Mouse (Mus musculus) lung, embryonic 16.5 days (tissue): Measurements from ENCODE around the gene Pacsin2. TPM values are rescaled to one million over a fixed set of nuclear protein-coding genes. Genes with fewer than 3 reads are reported as not detected.

Source experiments
- ATAC-seq: fragments of 200-750 bp; cut with Nextera tagmentation; 2 replicates; pipeline ENCODE4 v1.8.0; 2017; ENCODE audit warnings: low read depth, mild to moderate bottlenecking, moderate library complexity
- H3K27ac ChIP-seq: fragments of 300-500 bp; sonication (generic); 2 replicates; pipeline ENCODE4 v1.5.1; 2014; ENCODE audit warnings: mild to moderate bottlenecking, control low read depth, low read length
- H3K27me3 ChIP-seq: fragments of 300-500 bp; sonication (generic); 2 replicates; pipeline ENCODE4 v1.6.1; 2014; ENCODE audit warnings: low read depth, low read length, mixed read lengths; ENCODE audit not compliant: control insufficient read depth, insufficient read depth
- H3K36me3 ChIP-seq: fragments of 300-500 bp; sonication (generic); 2 replicates; pipeline ENCODE4 v1.6.1; 2014; ENCODE audit warnings: low read length; ENCODE audit not compliant: control insufficient read depth, insufficient read depth
- H3K4me1 ChIP-seq: fragments of 300-500 bp; sonication (generic); replicated peaks from 2 replicates; pipeline ENCODE4 v1.6.1; 2014; ENCODE audit warnings: low read length, mixed read lengths; ENCODE audit not compliant: control insufficient read depth, insufficient read depth
- H3K4me2 ChIP-seq: fragments of 300-500 bp; sonication (generic); 2 replicates; pipeline ENCODE4 v1.6.1; 2014; ENCODE audit warnings: low read depth, low read length, control low read depth
- H3K4me3 ChIP-seq: fragments of 300-500 bp; sonication (generic); 2 replicates; pipeline ENCODE4 v1.5.1; 2014; ENCODE audit warnings: mild to moderate bottlenecking, low read length, control low read depth
- H3K9ac ChIP-seq: fragments of 300-500 bp; sonication (generic); 2 replicates; pipeline ENCODE4 v1.6.1; 2014; ENCODE audit warnings: low read length, control low read depth
- H3K9me3 ChIP-seq: fragments of 300-500 bp; sonication (generic); 2 replicates; pipeline ENCODE4 v1.6.1; 2016; ENCODE audit warnings: low read length; ENCODE audit not compliant: control insufficient read depth
- WGBS: fragments of 180-500 bp; shearing (Covaris S2); extraction: QIAGEN DNeasy Blood & Tissue Kit; methylation state at CpG from one replicate; pipeline ENCODE4 v1.1.7; 2014; 5-methylcytosine and 5-hydroxymethylcytosine counted together
- polyA plus RNA-seq: library from polyadenylated mRNA; unstranded; fragments of >200 nt; fragmentation: Nextera tagmentation; extraction: Ambion mirVana; gene quantifications from 2 replicates; pipeline ENCODE4 v1.2.1, GENCODE M21; 2015

Pacsin2 gene
- polyA plus RNA-seq, 1 experiment from 2014 or later = 71.4 TPM

- Histone ChIP-seq H3K4me1 (peaks cover 34% of the 10 kb centered on the region), H3K9me3 (no peaks in the 10 kb centered on the region)
Observed at GRCm38 (mm10) chr15:83422299-83422981, 42.0 kb downstream of the Pacsin2 start.

GRCm38 (mm10) chr15:83419562-83419961 lies 44.8 kb downstream of the Pacsin2 start:
- Histone ChIP-seq H3K27ac (no peak overlapping the region), H3K36me3 (no peaks in the 10 kb centered on the region), H3K4me2 (no peak overlapping the region), H3K4me1 (peaks cover 13% of the 10 kb centered on the region; the same call in 1 of the 2 replicates), H3K4me3 (no peak overlapping the region), H3K9me3 (no peaks in the 10 kb centered on the region), H3K27me3 (no peaks in the 10 kb centered on the region), H3K9ac (no peak overlapping the region)
- ATAC-seq = no peak
- WGBS = 56% methylated on average over 2 of the region's 2 CpGs

More at GRCm38 (mm10) chr15:83422299-83422981, 42.0 kb downstream of the Pacsin2 start:
- WGBS = 75% methylated on average over 15 of the region's 15 CpGs
- H3K4me2 ChIP-seq = no peak overlapping the region
- no peak overlapping the region for H3K4me3 ChIP-seq
- H3K27ac ChIP-seq = no peak overlapping the region
- H3K36me3 ChIP-seq = no peaks in the 10 kb centered on the region
- no peak overlapping the region for H3K9ac ChIP-seq
- no peaks in the 10 kb centered on the region for H3K27me3 ChIP-seq
- ATAC-seq = no peak

GRCm38 (mm10) chr15:83418685-83419084 lies 45.7 kb downstream of the Pacsin2 start:
- no peaks in the 10 kb centered on the region for H3K27me3 ChIP-seq
- no peak overlapping the region for H3K4me2 ChIP-seq
- H3K4me3 ChIP-seq = no peak overlapping the region
- ATAC-seq = no peak
- H3K4me1 ChIP-seq = peaks cover 13% of the 10 kb centered on the region; the same call in 1 of the 2 replicates
- no peak overlapping the region for H3K9ac ChIP-seq
- H3K9me3 ChIP-seq = no peaks in the 10 kb centered on the region
- H3K36me3 ChIP-seq = no peaks in the 10 kb centered on the region
- H3K27ac ChIP-seq = no peak overlapping the region

GRCm38 (mm10) chr15:83417916-83418315 lies 46.5 kb downstream of the Pacsin2 start:
- 78% methylated on average over 6 of the region's 6 CpGs for WGBS
- Histone ChIP-seq H3K9me3 (no peaks in the 10 kb centered on the region), H3K4me1 (peaks cover 13% of the 10 kb centered on the region; the same call in 1 of the 2 replicates), H3K4me2 (no peak overlapping the region), H3K9ac (no peak overlapping the region), H3K27me3 (no peaks in the 10 kb centered on the region), H3K4me3 (no peak overlapping the region), H3K27ac (no peak overlapping the region), H3K36me3 (no peaks in the 10 kb centered on the region)
- ATAC-seq = no peak

GRCm38 (mm10) chr15:83417407-83417806 lies 47.0 kb downstream of the Pacsin2 start:
- H3K27ac ChIP-seq = no peak overlapping the region
- WGBS = 51% methylated on average over 7 of the region's 7 CpGs
- H3K4me2 ChIP-seq = no peak overlapping the region
- no peaks in the 10 kb centered on the region for H3K9me3 ChIP-seq
- H3K36me3 ChIP-seq = no peaks in the 10 kb centered on the region
- H3K4me1 ChIP-seq = peaks cover 13% of the 10 kb centered on the region
- no peak overlapping the region for H3K4me3 ChIP-seq
- H3K9ac ChIP-seq = no peak overlapping the region
- no peaks in the 10 kb centered on the region for H3K27me3 ChIP-seq
- ATAC-seq = no peak

GRCm38 (mm10) chr15:83415391-83415790 lies 49.0 kb downstream of the Pacsin2 start:
- H3K36me3 ChIP-seq = no peaks in the 10 kb centered on the region
- H3K27ac ChIP-seq = no peak overlapping the region
- no peak for ATAC-seq
- H3K9ac ChIP-seq = no peak overlapping the region
- H3K4me1 ChIP-seq = peaks cover 17% of the 10 kb centered on the region
- no peaks in the 10 kb centered on the region for H3K9me3 ChIP-seq
- no peak overlapping the region for H3K4me2 ChIP-seq
- whole genome bisulfite sequencing = 69% methylated on average over 6 of the region's 6 CpGs
- H3K27me3 ChIP-seq = no peaks in the 10 kb centered on the region
- no peak overlapping the region for H3K4me3 ChIP-seq

- ATAC-seq = peak; percentile 47; the same call in 1 of the 2 replicates
- no peak overlapping the region for H3K9ac ChIP-seq
- H3K4me1 ChIP-seq = peaks cover 17% of the 10 kb centered on the region
- no peaks in the 10 kb centered on the region for H3K36me3 ChIP-seq
- H3K4me3 ChIP-seq = no peak overlapping the region
- no peaks in the 10 kb centered on the region for H3K9me3 ChIP-seq
- H3K27me3 ChIP-seq = no peaks in the 10 kb centered on the region
- WGBS = 49% methylated on average over 4 of the region's 4 CpGs
- H3K27ac ChIP-seq = peak overlapping the region; percentile 85
- no peak overlapping the region for H3K4me2 ChIP-seq
Observed at GRCm38 (mm10) chr15:83411616-83412015, 52.8 kb downstream of the Pacsin2 start.

GRCm38 (mm10) chr15:83410735-83411134 lies 53.7 kb downstream of the Pacsin2 start:
- H3K36me3 ChIP-seq = no peaks in the 10 kb centered on the region
- peaks cover 17% of the 10 kb centered on the region for H3K4me1 ChIP-seq
- 58% methylated on average over 4 of the region's 4 CpGs for WGBS
- no peak overlapping the region for H3K9ac ChIP-seq
- H3K27me3 ChIP-seq = no peaks in the 10 kb centered on the region
- peak overlapping the region; percentile 85 for H3K27ac ChIP-seq
- no peak overlapping the region for H3K4me3 ChIP-seq
- H3K9me3 ChIP-seq = no peaks in the 10 kb centered on the region
- peak; percentile 53; the same call in 1 of the 2 replicates for ATAC-seq
- no peak overlapping the region for H3K4me2 ChIP-seq

- Histone ChIP-seq H3K4me3 (no peak overlapping the region), H3K27ac (peak overlapping the region; percentile 85; the same call in 1 of the 2 replicates), H3K9ac (no peak overlapping the region), H3K4me1 (peaks cover 17% of the 10 kb centered on the region), H3K36me3 (no peaks in the 10 kb centered on the region), H3K27me3 (no peaks in the 10 kb centered on the region), H3K9me3 (no peaks in the 10 kb centered on the region), H3K4me2 (no peak overlapping the region)
- ATAC-seq = no peak
- WGBS = 27% methylated on average over 6 of the region's 6 CpGs
Observed at GRCm38 (mm10) chr15:83410270-83410669, 54.1 kb downstream of the Pacsin2 start.
